Mouse (Mus musculus): ENCODE data around the gene Ccdc124. TPM values are rescaled to one million over a fixed set of nuclear protein-coding genes. Genes with fewer than 3 reads are reported as not detected.

Ccdc124 gene
- total and polyA plus RNA-seq, 3 experiments = 36.2 to 82.0 (median 58.7) TPM

DNA sequence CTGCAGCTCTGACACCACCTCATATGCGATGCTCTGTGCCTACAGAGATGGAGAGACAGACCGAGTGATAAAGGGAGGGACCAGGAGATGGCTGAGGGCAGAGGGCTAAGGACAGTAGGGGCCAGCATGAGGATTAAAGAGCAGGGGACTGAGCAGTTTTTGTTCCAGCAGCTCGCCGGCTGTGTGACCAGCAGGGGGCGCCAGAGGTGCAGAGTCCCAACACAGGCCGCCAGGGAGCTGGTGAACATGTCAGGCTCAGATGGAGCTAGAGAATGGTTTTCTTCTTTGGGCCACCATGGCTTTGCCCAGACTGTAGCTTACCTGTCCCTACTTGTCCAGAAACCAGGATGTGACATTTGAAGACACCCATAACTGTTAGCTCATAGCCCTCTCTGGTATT lies 29.2 kb downstream of the Ccdc124 start:
- H3K36me3 ChIP-seq (replicated peaks in 1 of 2; ENCODE audit: control insufficient read depth in 1 of 2, insufficient read depth in 1 of 2, low read length in 1 of 2) = no peaks in the 10 kb centered on the region
- H3K4me3 ChIP-seq (replicated peaks in 1 of 3; ENCODE audit: low read depth in 2 of 3, low read length in 2 of 3, poor library complexity in 1 of 3) = no peak overlapping the region
- no peak overlapping the region for H3K9ac ChIP-seq (ENCODE audit: insufficient read depth, low read depth)
- no peak overlapping the region for H3K4me2 ChIP-seq (ENCODE audit: insufficient read depth, low read depth, poor library complexity, severe bottlenecking)
- DNase-seq (ENCODE audit: extremely low read depth) = peak; percentile 85
- H3K27me3 ChIP-seq (replicated peaks) = peaks cover 61% of the 10 kb centered on the region
- in situ Hi-C loops (cut with MboI; ENCODE audit: low pct_ligation_motif_present, low pct_unique_long_range_greater_than_20kb, low sequenced_read_pairs) = loop anchor here (5.0 to 10.0 kb wide), 2 partner anchors 82 to 130 kb away; partner anchors contain the start of genes Gm3336 and Mpv17l2
- TF ChIP-seq CTCF (conservative IDR thresholded peaks at IDR 0.05 in 1 of 2, IDR thresholded peaks at IDR 0.05 in 1 of 2; ENCODE audit: low read depth in 2 of 2, low read length in 2 of 2) (peak; percentile 59 to 97; a peak in 3 of 4 replicates), TCF12 (IDR thresholded peaks at IDR 0.05; ENCODE audit: low read depth, low read length) (no peak), POLR2A (IDR thresholded peaks at IDR 0.05; ENCODE audit: low read depth, low read length) (no peak), ZC3H11A (IDR thresholded peaks at IDR 0.05; ENCODE audit: low read depth, low read length) (peak; percentile 84), USF1 (IDR thresholded peaks at IDR 0.05; ENCODE audit: low read depth, low read length) (no peak), SMC3 (IDR thresholded peaks at IDR 0.05; ENCODE audit: low read depth, low read length) (peak; percentile 96), EP300 (IDR thresholded peaks at IDR 0.05; ENCODE audit: low read length) (no peak), TBP (conservative IDR thresholded peaks at IDR 0.05; ENCODE audit: low read depth, low read length) (no peak), ZNF384 (IDR thresholded peaks at IDR 0.05; ENCODE audit: low read depth, low read length) (no peak), SIN3A (IDR thresholded peaks at IDR 0.05; ENCODE audit: low read length) (0 out of 2 replicates have a peak, but pooled peaks have one; percentile 23), RAD21 (IDR thresholded peaks at IDR 0.05; ENCODE audit: low read depth, low read length) (peak; percentile 84), HCFC1 (IDR thresholded peaks at IDR 0.05; ENCODE audit: low read depth, low read length) (no peak), MXI1 (IDR thresholded peaks at IDR 0.05; ENCODE audit: low read depth, low read length) (no peak), NRF1 (IDR thresholded peaks at IDR 0.05; ENCODE audit: low read depth, low read length) (0 out of 2 replicates have a peak, but pooled peaks have one; percentile 20), CHD2 (IDR thresholded peaks at IDR 0.05; ENCODE audit: low read length) (no peak), RCOR1 (conservative IDR thresholded peaks at IDR 0.05; ENCODE audit: low read depth, low read length) (no peak), MAFK (IDR thresholded peaks at IDR 0.05; ENCODE audit: insufficient replicate concordance, low read length) (no peak)
- no peak overlapping the region for H3K27ac ChIP-seq (ENCODE audit: insufficient read depth, low read depth)
- peaks cover 0 to 23% of the 10 kb centered on the region in 2 experiments; a peak in 2 of 4 replicates for H3K4me1 ChIP-seq (ENCODE audit: control insufficient read depth in 1 of 2, insufficient read depth in 2 of 2)
- H3K79me2 ChIP-seq (replicated peaks; ENCODE audit: control insufficient read depth, extremely low read depth, insufficient read depth, poor library complexity, severe bottlenecking) = no peaks in the 10 kb centered on the region
- dilution Hi-C loops (cut with MboI; ENCODE audit: extremely low pct_ligation_motif_present, extremely low pct_unique_long_range_greater_than_20kb, low sequenced_read_pairs) = no loop called here
- no peaks in the 10 kb centered on the region for H3K9me3 ChIP-seq (replicated peaks; ENCODE audit: low read length)

GRCm38 (mm10) chr8:70843941-70844340 lies 29.8 kb downstream of the Ccdc124 start:
- peaks cover 0 to 23% of the 10 kb centered on the region in 2 experiments; a peak in 2 of 4 replicates for H3K4me1 ChIP-seq (ENCODE audit: control insufficient read depth in 1 of 2, insufficient read depth in 2 of 2)
- H3K27ac ChIP-seq (ENCODE audit: insufficient read depth, low read depth) = no peak overlapping the region

More at GRCm38 (mm10) chr8:70843941-70844340, 29.8 kb downstream of the Ccdc124 start:
- Histone ChIP-seq H3K4me3 (replicated peaks in 1 of 3; ENCODE audit: low read depth in 2 of 3, low read length in 2 of 3, poor library complexity in 1 of 3) (no peak overlapping the region), H3K36me3 (replicated peaks in 1 of 2; ENCODE audit: control insufficient read depth in 1 of 2, insufficient read depth in 1 of 2, low read length in 1 of 2) (no peaks in the 10 kb centered on the region), H3K27me3 (replicated peaks) (peaks cover 55% of the 10 kb centered on the region), H3K4me2 (ENCODE audit: insufficient read depth, low read depth, poor library complexity, severe bottlenecking) (no peak overlapping the region), H3K79me2 (replicated peaks; ENCODE audit: control insufficient read depth, extremely low read depth, insufficient read depth, poor library complexity, severe bottlenecking) (no peaks in the 10 kb centered on the region), H3K9me3 (replicated peaks; ENCODE audit: low read length) (no peaks in the 10 kb centered on the region), H3K9ac (ENCODE audit: insufficient read depth, low read depth) (no peak overlapping the region)
- in situ Hi-C loops (cut with MboI; ENCODE audit: low pct_ligation_motif_present, low pct_unique_long_range_greater_than_20kb, low sequenced_read_pairs) = loop anchor here (5.0 to 10.0 kb wide), 2 partner anchors 82 to 129 kb away; partner anchors contain the start of genes Gm3336 and Mpv17l2
- TF ChIP-seq JUND (conservative IDR thresholded peaks at IDR 0.05; ENCODE audit: low read depth, low read length) (no peak), POLR2AphosphoS2 (IDR thresholded peaks at IDR 0.05; ENCODE audit: low read depth, low read length) (no peak), PAX5 (IDR thresholded peaks at IDR 0.05; ENCODE audit: low read length) (no peak), NRF1 (IDR thresholded peaks at IDR 0.05; ENCODE audit: low read depth, low read length) (no peak), CHD2 (IDR thresholded peaks at IDR 0.05; ENCODE audit: low read length) (no peak), MAZ (IDR thresholded peaks at IDR 0.05; ENCODE audit: low read depth, low read length) (no peak), ETS1 (conservative IDR thresholded peaks at IDR 0.05; ENCODE audit: low read depth, low read length) (no peak), EP300 (IDR thresholded peaks at IDR 0.05; ENCODE audit: low read length) (no peak), POLR2A (IDR thresholded peaks at IDR 0.05; ENCODE audit: low read depth, low read length) (no peak), IRF4 (IDR thresholded peaks at IDR 0.05; ENCODE audit: low read depth, low read length) (no peak), CHD1 (IDR thresholded peaks at IDR 0.05; ENCODE audit: low read depth, low read length) (no peak), TCF12 (IDR thresholded peaks at IDR 0.05; ENCODE audit: low read depth, low read length) (no peak), ZMIZ1 (IDR thresholded peaks at IDR 0.05; ENCODE audit: low read depth, low read length) (no peak), ELF1 (IDR thresholded peaks at IDR 0.05; ENCODE audit: low read depth, low read length) (no peak), MEF2A (IDR thresholded peaks at IDR 0.05; ENCODE audit: borderline replicate concordance, low read depth, low read length) (no peak)
- DNase-seq (ENCODE audit: extremely low read depth) = no peak
- dilution Hi-C loops (cut with MboI; ENCODE audit: extremely low pct_ligation_motif_present, extremely low pct_unique_long_range_greater_than_20kb, low sequenced_read_pairs) = no loop called here

Measured in CH12.LX (cell line).